Mouse (Mus musculus) adrenal gland, adult 18-20 months (tissue): ENCODE data around the gene Ttc25. TPM values are rescaled to one million over a fixed set of nuclear protein-coding genes. Genes with fewer than 3 reads are reported as not detected.
"Not testable (repeated sequence)": the region's sequence is repeated elsewhere in the genome, so short reads cannot be mapped to it uniquely, and the experiment has no call there.

ENCODE experiments used
- DNase-seq, 2 experiments: peaks; one replicate each; pipeline ENCODE4 v3.0.0; 2021 to 2022; ENCODE audit warnings: low spot score in 2 of 2
- total RNA-seq, 2 experiments: library from RNA; stranded (reverse); gene quantifications; 1 replicate in 1 of 2; 2 replicates in 1 of 2; pipeline ENCODE4 v1.2.3; 2021

Gene Ttc25
- total RNA-seq, 2 experiments from 2014 or later, result 8.8 to 18.8 TPM

DNA sequence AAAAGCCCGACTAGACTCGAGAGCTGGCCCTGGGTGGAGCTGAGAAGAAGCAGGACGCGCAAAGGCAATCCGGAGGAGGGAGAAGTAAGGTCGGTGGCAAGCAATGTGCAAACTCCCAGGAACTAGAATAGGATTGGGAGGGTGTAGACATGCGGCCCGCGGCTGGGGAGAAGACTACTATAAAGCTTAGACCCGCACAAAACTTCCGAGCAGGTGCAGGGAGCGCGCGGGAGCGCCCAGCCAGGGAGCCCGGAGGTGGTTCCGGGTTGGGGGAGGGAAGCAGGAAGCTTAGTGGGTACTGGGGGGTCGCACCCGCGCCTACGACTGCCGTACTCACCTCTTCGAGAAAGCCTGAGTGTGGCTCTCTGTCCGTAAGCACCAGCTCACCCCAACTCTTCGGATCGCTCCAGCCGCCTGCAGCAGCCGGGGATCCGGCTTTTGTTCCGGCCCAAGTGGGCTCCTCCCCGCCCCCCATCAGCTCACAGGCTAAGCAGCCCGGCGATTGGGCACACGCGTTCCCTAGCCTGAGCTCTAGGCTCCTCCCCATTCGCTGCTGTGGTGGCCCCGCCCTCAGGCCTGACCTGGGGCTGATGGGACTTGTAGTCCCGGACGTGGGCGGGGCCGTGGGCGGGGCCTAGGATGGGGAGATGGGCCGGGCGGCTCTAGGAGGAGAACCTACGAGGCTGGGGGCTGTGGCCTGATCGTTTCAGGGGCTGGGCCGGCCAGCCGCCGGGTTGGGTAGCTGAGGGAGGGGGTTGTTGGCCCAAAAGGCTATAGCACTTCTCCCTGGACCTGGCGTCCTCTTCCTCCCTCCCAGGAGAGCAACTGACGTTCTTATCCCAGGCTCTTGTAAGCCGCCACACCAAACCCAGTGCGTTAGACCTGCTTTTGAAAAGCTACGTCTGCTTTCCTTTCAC lies 17.7 kb upstream of the Ttc25 start, which contains the start of gene Acly:
Gene Acly, minus strand, starts transcription at position 543 of the 917 bp plus-strand sequence.
- DNase-seq, result peak; percentile 96 to 98

- DNase-seq, result no peak
Observed at GRCm38 (mm10) chr11:100528375-100529165, 16.8 kb upstream of the Ttc25 start.

GRCm38 (mm10) chr11:100533871-100534270 lies 11.5 kb upstream of the Ttc25 start:
- DNase-seq, result no peak

GRCm38 (mm10) chr11:100534411-100534810 lies 11.0 kb upstream of the Ttc25 start:
- not testable (repeated sequence) for DNase-seq

DNA sequence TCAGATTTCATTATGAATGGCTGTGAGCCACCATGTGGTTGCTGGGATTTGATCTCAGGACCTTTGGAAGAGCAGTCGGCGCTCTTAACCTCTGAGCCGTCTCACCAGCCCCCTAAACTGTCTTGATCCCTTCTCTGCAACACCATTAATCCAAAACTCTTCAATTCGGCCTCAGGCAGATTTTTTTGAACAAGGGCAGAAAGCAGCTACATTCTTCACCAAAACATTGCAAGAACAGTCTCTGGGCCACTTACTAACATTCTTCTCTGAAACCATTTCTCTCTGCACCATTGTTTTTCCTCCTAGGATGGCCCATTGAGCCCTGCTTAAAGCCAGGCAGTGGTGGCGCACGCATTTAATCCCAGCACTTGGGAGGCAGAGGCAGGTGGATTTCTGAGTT lies 10.6 kb upstream of the Ttc25 start:
- not testable (repeated sequence) for DNase-seq

GRCm38 (mm10) chr11:100535996-100536395 lies 9.4 kb upstream of the Ttc25 start:
- DNase-seq, result no peak

DNA sequence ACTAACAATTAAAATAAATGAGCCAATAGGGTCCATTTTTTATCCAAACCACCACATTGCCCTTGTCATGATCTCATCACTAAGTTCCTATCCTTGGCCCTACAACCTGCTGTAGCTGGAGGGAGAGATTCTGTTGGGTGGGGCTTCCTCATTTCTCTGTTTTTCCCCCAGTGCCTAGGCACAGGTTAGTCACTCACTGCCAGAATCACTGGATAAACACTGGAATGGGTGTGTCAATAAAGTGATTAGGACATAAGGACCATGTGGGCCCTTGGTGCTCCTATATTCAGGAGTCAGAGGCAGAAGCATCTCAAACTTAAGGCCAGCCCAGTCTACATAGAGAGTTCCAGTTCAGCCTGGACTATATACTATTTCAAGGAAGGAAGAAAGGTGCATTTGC lies 8.9 kb upstream of the Ttc25 start:
- no peak for DNase-seq

DNA sequence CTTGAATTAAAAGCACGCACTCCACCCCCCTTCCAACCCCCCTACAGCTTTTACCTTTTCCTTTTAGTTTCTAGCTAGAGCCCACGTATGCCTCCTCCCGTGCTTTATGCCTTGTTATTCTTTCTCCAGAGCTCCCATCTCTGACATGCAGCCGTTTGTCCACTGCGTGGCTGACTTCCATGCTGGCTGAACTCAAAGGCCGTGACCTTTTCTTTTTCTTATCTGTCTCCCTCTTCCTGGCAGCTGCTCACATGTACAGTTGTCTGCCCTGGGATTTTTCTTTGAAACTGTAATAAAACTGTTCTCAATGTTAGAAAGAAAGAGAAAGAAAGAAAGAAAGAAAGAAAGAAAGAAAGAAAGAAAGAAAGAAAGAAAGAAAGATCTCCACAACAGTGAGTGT lies 4.4 kb upstream of the Ttc25 start:
- DNase-seq, result no peak

- DNase-seq, result no peak
Observed at GRCm38 (mm10) chr11:100541577-100541976, 3.8 kb upstream of the Ttc25 start.

GRCm38 (mm10) chr11:100545746-100546085 lies 309 bp downstream of the Ttc25 start:
- no peak for DNase-seq

- no peak for DNase-seq
Observed at GRCm38 (mm10) chr11:100546955-100547354, 1.5 kb downstream of the Ttc25 start.

DNA sequence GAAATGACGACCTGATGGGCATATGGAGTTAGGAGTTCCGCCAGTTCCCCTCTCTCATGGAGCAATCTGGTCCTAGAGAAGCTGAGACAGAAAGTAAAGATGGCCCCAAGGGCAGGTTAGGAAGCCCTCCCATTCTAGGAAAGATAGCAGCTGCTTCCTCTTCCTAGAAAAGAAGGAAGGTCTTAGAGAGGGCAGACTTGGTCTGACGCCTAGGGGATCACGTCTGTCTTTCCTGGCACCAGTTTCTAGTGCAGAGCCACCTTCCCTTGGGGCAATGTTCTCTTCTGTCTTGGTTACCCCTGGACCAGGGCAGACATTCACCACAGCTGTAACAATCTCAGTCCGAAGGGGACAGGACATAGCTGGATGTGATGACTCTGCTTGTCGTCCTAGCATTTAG lies 2.7 kb downstream of the Ttc25 start:
- DNase-seq, result no peak

DNA sequence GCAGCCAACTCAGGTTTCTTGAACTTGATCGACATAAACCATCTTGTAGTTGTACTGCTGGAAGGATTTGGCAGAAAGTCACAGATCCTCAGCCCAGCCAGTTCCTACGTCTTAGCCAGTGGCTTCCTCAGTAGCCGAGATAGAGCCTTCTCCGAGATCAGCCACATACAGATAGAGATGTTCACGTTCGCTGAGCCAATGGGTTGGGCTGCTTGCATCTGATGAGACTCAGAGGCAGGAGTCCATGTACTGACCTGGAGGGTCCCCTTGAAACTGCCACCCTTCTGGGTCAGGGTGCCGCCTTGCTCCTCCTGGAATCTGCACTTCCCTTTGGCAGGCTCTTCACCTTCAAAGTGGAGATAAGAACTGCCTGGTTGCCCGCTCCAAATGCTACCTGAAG lies 4.1 kb downstream of the Ttc25 start:
- no peak for DNase-seq

- DNase-seq, result no peak
Observed at GRCm38 (mm10) chr11:100550101-100550500, 4.7 kb downstream of the Ttc25 start.

- no peak for DNase-seq
Observed at GRCm38 (mm10) chr11:100552842-100553241, 7.4 kb downstream of the Ttc25 start.

- peak in 1 of 2 experiments; percentile 48 for DNase-seq
Observed at GRCm38 (mm10) chr11:100555583-100555982, 10.2 kb downstream of the Ttc25 start.

GRCm38 (mm10) chr11:100557563-100557962 lies 12.2 kb downstream of the Ttc25 start:
- DNase-seq, result no peak

DNA sequence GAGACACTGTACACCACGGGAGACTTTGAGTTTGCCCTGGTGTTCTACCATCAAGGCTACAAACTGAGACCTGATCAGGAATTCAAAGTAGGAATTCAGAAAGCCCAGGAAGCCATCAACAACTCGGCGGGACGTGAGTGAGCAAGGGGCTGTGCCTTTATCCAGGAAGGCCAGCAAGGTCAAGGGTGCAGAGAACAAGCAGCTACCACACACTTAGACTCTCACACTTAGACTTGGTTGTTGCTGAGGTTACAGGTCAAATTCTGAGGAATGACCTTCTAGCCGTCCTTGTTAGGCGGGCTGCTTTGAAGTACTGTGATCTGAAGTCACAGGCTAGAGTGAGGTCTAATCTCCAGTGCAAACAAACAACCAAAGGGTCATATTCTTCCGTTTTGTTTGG lies 14.1 kb downstream of the Ttc25 start:
- DNase-seq, result no peak

DNA sequence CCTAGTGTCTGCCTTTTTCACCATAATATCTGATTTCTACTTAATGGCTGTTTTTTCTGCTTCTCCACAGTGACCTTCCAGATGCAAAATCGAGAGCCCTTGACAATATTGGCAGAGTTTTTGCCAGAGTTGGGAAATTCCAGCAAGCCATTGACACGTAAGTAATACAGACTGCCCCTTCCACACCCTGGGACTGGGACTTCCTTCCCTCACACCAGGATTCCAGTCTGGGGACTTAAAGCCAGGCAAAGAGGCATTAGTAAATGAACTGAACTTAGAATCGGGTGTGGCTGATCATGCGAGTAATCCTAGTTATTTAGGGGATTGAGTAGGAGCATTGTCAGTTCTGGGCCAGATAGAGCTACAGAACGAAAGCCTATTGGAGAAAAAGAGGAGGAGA lies 16.3 kb downstream of the Ttc25 start:
- DNase-seq, result no peak

- DNase-seq, result no peak
Observed at GRCm38 (mm10) chr11:100564297-100564696, 18.9 kb downstream of the Ttc25 start.

- no peak for DNase-seq
Observed at GRCm38 (mm10) chr11:100564703-100565102, 19.3 kb downstream of the Ttc25 start.

GRCm38 (mm10) chr11:100567229-100567628 lies 21.8 kb downstream of the Ttc25 start:
- DNase-seq, result no peak
